Mouse (Mus musculus): Measurements from ENCODE around the gene Bloc1s3.

DNA sequence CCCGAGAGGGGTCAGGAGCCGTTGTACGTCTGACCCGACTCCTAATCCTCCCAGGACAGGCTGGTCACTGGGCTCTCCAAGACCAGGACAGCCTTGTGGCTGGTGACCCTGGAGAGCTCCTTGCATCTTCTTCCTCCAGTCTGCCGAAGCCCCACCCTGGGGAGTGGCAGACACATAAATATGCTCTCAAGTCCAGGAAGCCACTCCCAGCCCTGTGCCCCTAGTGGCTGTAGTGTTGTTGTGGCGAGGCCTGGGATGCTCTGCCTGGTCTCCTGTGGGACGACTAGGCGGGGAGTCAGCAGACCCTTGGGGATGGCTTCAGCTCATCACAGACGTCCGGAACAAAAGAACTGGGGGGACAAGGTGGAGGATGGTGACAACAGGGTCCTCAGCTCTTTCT lies 22.9 kb upstream of the Bloc1s3 start:
- TF ChIP-seq CTCF (IDR thresholded peaks at IDR 0.05; ENCODE audit: control insufficient read depth, insufficient read depth, insufficient replicate concordance, low read depth, low read length) (no peak), POLR2A (IDR thresholded peaks at IDR 0.05; ENCODE audit: control insufficient read depth, low read depth, low read length) (no peak)

Data from testis, adult 2 months (tissue).